Comparison of ENCODE assay signal across 8 mouse cellular contexts in genomic region chr4:133479458-133480184, GRCm38 (mm10). TPM values are rescaled to one million over a fixed set of nuclear protein-coding genes. Genes with fewer than 3 reads are reported as not detected.
DNase-seq lines count a peak whose midpoint lies in the region; ATAC-seq and TF ChIP-seq lines count a peak whose summit lies in the region.

Gene Tent5b, plus strand, starts transcription at chr4:133480132.

- peak; percentile 63 for TF ChIP-seq RAD21 in CH12.LX (IDR thresholded peaks at IDR 0.05; ENCODE audit: low read depth, low read length)

- H3K4me1 ChIP-seq in CH12.LX (ENCODE audit: control insufficient read depth in 1 of 2, insufficient read depth in 2 of 2), result peaks cover 0 to 13% of the 10 kb centered on the region in 2 experiments; a peak in 3 of 4 replicates
- peaks cover 9% of the 10 kb centered on the region; the same call in 1 of the 2 replicates for H3K4me1 ChIP-seq in forebrain, embryonic 11.5 days (replicated peaks; ENCODE audit: control insufficient read depth, insufficient read depth, low read length)
- H3K4me1 ChIP-seq in heart, postnatal 0 days (ENCODE audit: control insufficient read depth, insufficient read depth), result peaks cover 28% of the 10 kb centered on the region; the same call in 1 of the 2 replicates
- H3K4me1 ChIP-seq in liver, embryonic 16.5 days (ENCODE audit: control insufficient read depth, low read depth, low read length), result peaks cover 10% of the 10 kb centered on the region
- no peaks in the 10 kb centered on the region for H3K4me1 ChIP-seq in neural tube, embryonic 14.5 days (ENCODE audit: control insufficient read depth, insufficient read depth, low read length)

- no peak within 1 kb of the TSS for H3K9ac ChIP-seq in CH12.LX (ENCODE audit: insufficient read depth, low read depth)
- H3K9ac ChIP-seq in forebrain, embryonic 11.5 days (ENCODE audit: low read length), result peak within 1 kb of the TSS; percentile 24; the same call in 1 of the 2 replicates
- H3K9ac ChIP-seq in heart, postnatal 0 days (replicated peaks; ENCODE audit: low read depth, low read length), result peak within 1 kb of the TSS; percentile 57
- peak within 1 kb of the TSS; percentile 59 for H3K9ac ChIP-seq in liver, embryonic 16.5 days (ENCODE audit: low read depth, low read length)
- no peak within 1 kb of the TSS; the same call in 1 of the 2 replicates for H3K9ac ChIP-seq in neural tube, embryonic 14.5 days (replicated peaks; ENCODE audit: low read depth, low read length)

- peak within 1 kb of the TSS in 2 of 3 experiments; percentile 23 to 42 for H3K4me3 ChIP-seq in CH12.LX (replicated peaks in 1 of 3; ENCODE audit: low read depth in 2 of 3, low read length in 2 of 3, poor library complexity in 1 of 3)
- H3K4me3 ChIP-seq in forebrain, embryonic 11.5 days (ENCODE audit: low read depth, low read length), result peak within 1 kb of the TSS; percentile 35
- H3K4me3 ChIP-seq in heart, postnatal 0 days (ENCODE audit: low read depth, low read length), result peak within 1 kb of the TSS; percentile 51
- H3K4me3 ChIP-seq in liver, embryonic 16.5 days (ENCODE audit: low read depth, low read length), result peak within 1 kb of the TSS; percentile 55
- H3K4me3 ChIP-seq in neural tube, embryonic 14.5 days (ENCODE audit: low read depth, low read length), result peak within 1 kb of the TSS; percentile 29

- in situ Hi-C loops in CH12.LX (cut with MboI; ENCODE audit: low pct_ligation_motif_present, low pct_unique_long_range_greater_than_20kb, low sequenced_read_pairs), result loop anchor here (5.0 kb wide), 1 partner anchor 33 kb away; no protein-coding TSS in a partner anchor

- no peak for TF ChIP-seq EP300 in CH12.LX (IDR thresholded peaks at IDR 0.05; ENCODE audit: low read length)
- 0 out of 2 replicates have a peak, but pooled peaks have one; percentile 30 for TF ChIP-seq EP300 in heart, postnatal 0 days (IDR thresholded peaks at IDR 0.05; ENCODE audit: low read depth)

- 3% methylated on average over 29 of the region's 29 CpGs for WGBS in forebrain, embryonic 11.5 days
- 4% methylated on average over 29 of the region's 29 CpGs for WGBS in heart, postnatal 0 days
- WGBS in liver, embryonic 16.5 days (ENCODE audit: insufficient replicate concordance), result 3% methylated on average over 29 of the region's 29 CpGs
- 3% methylated on average over 29 of the region's 29 CpGs for WGBS in neural tube, embryonic 14.5 days

- DNase-seq in CH12.LX (ENCODE audit: extremely low read depth), result peak; percentile 96
- DNase-seq in c-Kit-positive CD71-positive TER-119-negative erythroid progenitor cells, embryonic 14.5 days (ENCODE audit: low read depth), result peak; percentile 97
- peak; percentile 99 for DNase-seq in forebrain, embryonic 11.5 days (ENCODE audit: low spot score)
- peak; percentile 100 for DNase-seq in heart, postnatal 0 days (ENCODE audit: low spot score)
- DNase-seq in kidney, postnatal 4 days, result peak; percentile 100
- DNase-seq in testis, postnatal 10 days (ENCODE audit: low spot score), result peak; percentile 99

- no peaks in the 10 kb centered on the region for H3K36me3 ChIP-seq in CH12.LX (replicated peaks in 1 of 2; ENCODE audit: control insufficient read depth in 1 of 2, insufficient read depth in 1 of 2, low read length in 1 of 2)
- no peaks in the 10 kb centered on the region for H3K36me3 ChIP-seq in forebrain, embryonic 11.5 days (ENCODE audit: control insufficient read depth, insufficient read depth, low read length)
- no peaks in the 10 kb centered on the region for H3K36me3 ChIP-seq in heart, postnatal 0 days (replicated peaks; ENCODE audit: control insufficient read depth, insufficient read depth, low read length)
- no peaks in the 10 kb centered on the region for H3K36me3 ChIP-seq in liver, embryonic 16.5 days (ENCODE audit: control insufficient read depth, insufficient read depth)
- H3K36me3 ChIP-seq in neural tube, embryonic 14.5 days (ENCODE audit: control insufficient read depth, insufficient read depth, low read length), result no peaks in the 10 kb centered on the region

- H3K4me2 ChIP-seq in CH12.LX (ENCODE audit: insufficient read depth, low read depth, poor library complexity, severe bottlenecking), result peak within 1 kb of the TSS; percentile 60
- H3K4me2 ChIP-seq in forebrain, embryonic 11.5 days (ENCODE audit: low read depth, low read length, severe bottlenecking), result peak within 1 kb of the TSS; percentile 47
- H3K4me2 ChIP-seq in heart, postnatal 0 days (ENCODE audit: low read depth, low read length), result peak within 1 kb of the TSS; percentile 58
- H3K4me2 ChIP-seq in liver, embryonic 16.5 days (ENCODE audit: low read depth, low read length), result peak within 1 kb of the TSS; percentile 75
- peak within 1 kb of the TSS; percentile 46 for H3K4me2 ChIP-seq in neural tube, embryonic 14.5 days (ENCODE audit: low read depth, low read length)

- dilution Hi-C loops in CH12.LX (cut with MboI; ENCODE audit: extremely low pct_ligation_motif_present, extremely low pct_unique_long_range_greater_than_20kb, low sequenced_read_pairs), result no loop called here

- no peaks in the 10 kb centered on the region for H3K9me3 ChIP-seq in CH12.LX (replicated peaks; ENCODE audit: low read length)
- no peaks in the 10 kb centered on the region for H3K9me3 ChIP-seq in forebrain, embryonic 11.5 days (ENCODE audit: control insufficient read depth, low read length)
- no peaks in the 10 kb centered on the region for H3K9me3 ChIP-seq in heart, postnatal 0 days (replicated peaks; ENCODE audit: control insufficient read depth, low read length)
- no peaks in the 10 kb centered on the region for H3K9me3 ChIP-seq in liver, embryonic 16.5 days (replicated peaks; ENCODE audit: control insufficient read depth, low read length)
- H3K9me3 ChIP-seq in neural tube, embryonic 14.5 days (ENCODE audit: control insufficient read depth, low read length), result no peaks in the 10 kb centered on the region

- no peak within 1 kb of the TSS for H3K27ac ChIP-seq in CH12.LX (ENCODE audit: insufficient read depth, low read depth)
- no peak within 1 kb of the TSS for H3K27ac ChIP-seq in forebrain, embryonic 11.5 days (ENCODE audit: low read depth, low read length)
- no peak within 1 kb of the TSS for H3K27ac ChIP-seq in heart, postnatal 0 days (ENCODE audit: low read depth)
- no peak within 1 kb of the TSS for H3K27ac ChIP-seq in liver, embryonic 16.5 days (ENCODE audit: low read length)
- H3K27ac ChIP-seq in neural tube, embryonic 14.5 days (ENCODE audit: low read depth, low read length), result no peak within 1 kb of the TSS

- peaks cover 96% of the 10 kb centered on the region for H3K27me3 ChIP-seq in CH12.LX (replicated peaks)
- H3K27me3 ChIP-seq in forebrain, embryonic 11.5 days (ENCODE audit: control insufficient read depth, insufficient read depth, low read length), result peaks cover 13% of the 10 kb centered on the region
- H3K27me3 ChIP-seq in heart, postnatal 0 days (ENCODE audit: control insufficient read depth, insufficient read depth, low read length), result peaks cover 27% of the 10 kb centered on the region
- H3K27me3 ChIP-seq in liver, embryonic 16.5 days (ENCODE audit: control insufficient read depth, insufficient read depth, low read depth, low read length), result peaks cover 65% of the 10 kb centered on the region
- H3K27me3 ChIP-seq in neural tube, embryonic 14.5 days (ENCODE audit: control insufficient read depth, insufficient read depth, low read length), result peaks cover 14% of the 10 kb centered on the region

- no peak for TF ChIP-seq POLR2A in CH12.LX (IDR thresholded peaks at IDR 0.05; ENCODE audit: low read depth, low read length)

- peak; percentile 49 to 85 for TF ChIP-seq CTCF in CH12.LX (conservative IDR thresholded peaks at IDR 0.05 in 1 of 2, IDR thresholded peaks at IDR 0.05 in 1 of 2; ENCODE audit: low read depth in 2 of 2, low read length in 2 of 2)
- TF ChIP-seq CTCF in heart, postnatal 0 days (IDR thresholded peaks at IDR 0.05; ENCODE audit: low read depth), result peak; percentile 96

- no peaks in the 10 kb centered on the region for H3K79me2 ChIP-seq in CH12.LX (replicated peaks; ENCODE audit: control insufficient read depth, extremely low read depth, insufficient read depth, poor library complexity, severe bottlenecking)

- peak; percentile 98 for ATAC-seq in forebrain, embryonic 11.5 days (replicated peaks; ENCODE audit: low FRiP score)
- ATAC-seq in heart, postnatal 0 days (ENCODE audit: insufficient read depth, low read depth), result peak; percentile 97
- peak; percentile 99 for ATAC-seq in liver, embryonic 16.5 days (ENCODE audit: low read depth)
- peak; percentile 96 for ATAC-seq in neural tube, embryonic 14.5 days (ENCODE audit: low read depth)

TF ChIP-seq in CH12.LX, 34 proteins besides CTCF, POLR2A, EP300 and RAD21 (continues in another document):
- TF ChIP-seq SMC3 (IDR thresholded peaks at IDR 0.05; ENCODE audit: low read depth, low read length) (peak; percentile 63), RCOR1 (conservative IDR thresholded peaks at IDR 0.05; ENCODE audit: low read depth, low read length) (no peak), ETS1 (conservative IDR thresholded peaks at IDR 0.05; ENCODE audit: low read depth, low read length) (no peak), USF1 (IDR thresholded peaks at IDR 0.05; ENCODE audit: low read depth, low read length) (0 out of 2 replicates have a peak, but pooled peaks have one; percentile 23), BHLHE40 (IDR thresholded peaks at IDR 0.05; ENCODE audit: low read depth, low read length) (peak; percentile 34; the same call in 1 of the 2 replicates), ZC3H11A (IDR thresholded peaks at IDR 0.05; ENCODE audit: low read depth, low read length) (no peak), NELFE (IDR thresholded peaks at IDR 0.05; ENCODE audit: low read depth, low read length) (no peak), JUND (conservative IDR thresholded peaks at IDR 0.05; ENCODE audit: low read depth, low read length) (no peak), JUN (IDR thresholded peaks at IDR 0.05; ENCODE audit: insufficient read depth, low read depth, low read length) (no peak), TBP (conservative IDR thresholded peaks at IDR 0.05; ENCODE audit: low read depth, low read length) (no peak), ELF1 (IDR thresholded peaks at IDR 0.05; ENCODE audit: low read depth, low read length) (peak; percentile 45; the same call in 1 of the 2 replicates), ZKSCAN1 (IDR thresholded peaks at IDR 0.05; ENCODE audit: borderline replicate concordance, low read depth, low read length) (no peak), GABPA (IDR thresholded peaks at IDR 0.05; ENCODE audit: insufficient replicate concordance, low read depth, low read length) (no peak)

RNA-seq across cellular contexts. Expression of gene Tent5b, which starts in this region (rescaled TPM):
- total RNA-seq in CH12.LX (2012; rRNA removed), result 0.13 TPM in 1 of 2 replicates, not detected in the other
- total RNA-seq in CH12.LX (2014; rRNA removed), result not detected in 2 replicates
- polyA plus RNA-seq in CH12.LX (2012; ENCODE audit: insufficient read length, low read depth), result not detected in 2 replicates
- 0.76 and 0.80 TPM in 2 replicates for polyA plus RNA-seq in forebrain, embryonic 11.5 days (2014; fragmentation: Nextera tagmentation; extraction: Ambion mirVana)
- total RNA-seq in heart, postnatal 0 days (2014; rRNA removed; ENCODE audit: low replicate concordance), result 33.3 and 48.2 TPM in 2 replicates
- polyA plus RNA-seq in heart, postnatal 0 days (2015; fragmentation: Nextera tagmentation; extraction: Ambion mirVana), result 0.78 and 1.4 TPM in 2 replicates
- polyA plus RNA-seq in liver, embryonic 16.5 days (2015; fragmentation: Nextera tagmentation; extraction: Ambion mirVana), result 0.09 and 0.12 TPM in 2 replicates
- 0.18 TPM in 1 of 2 replicates, not detected in the other for polyA plus RNA-seq in neural tube, embryonic 14.5 days (2014; fragmentation: Nextera tagmentation; extraction: Ambion mirVana)

Comparison
In these comparisons a context has a peak if more than half of its experiments do, and no peak if none do; other contexts are left out.
1. RNA of gene Tent5b (total RNA-seq): 33.3 to 48.2 TPM in heart, postnatal 0 days; 0.13 TPM in CH12.LX; every median in the first group is over 10 times any median in the second.
2. Peak in DNase-seq, H3K4me3 ChIP-seq and H3K4me2 ChIP-seq in CH12.LX; RNA of the gene not detected or under 1 TPM.
3. Peak in DNase-seq, ATAC-seq, H3K4me3 ChIP-seq, H3K9ac ChIP-seq and H3K4me2 ChIP-seq in forebrain, embryonic 11.5 days; RNA of the gene not detected or under 1 TPM.
4. Peak in ATAC-seq, H3K4me3 ChIP-seq, H3K9ac ChIP-seq and H3K4me2 ChIP-seq in liver, embryonic 16.5 days; RNA of the gene not detected or under 1 TPM.
5. Peak in ATAC-seq, H3K4me3 ChIP-seq and H3K4me2 ChIP-seq in neural tube, embryonic 14.5 days; RNA of the gene not detected or under 1 TPM.
6. Peak in every context shown above with its lines, with median percentiles within 50 percentile points of each other: DNase-seq, H3K4me2 ChIP-seq, H3K4me3 ChIP-seq and ATAC-seq.